ENCODE assay signal across 9 mouse cellular contexts in genomic region chr16:12040935-12041334, GRCm38 (mm10). TPM values are rescaled to one million over a fixed set of nuclear protein-coding genes. Genes with fewer than 3 reads are reported as not detected.
DNase-seq lines count a peak whose midpoint lies in the region; ATAC-seq and TF ChIP-seq lines count a peak whose summit lies in the region.
"Had no signal": no experiment of that assay in that cellular context is flagged by ENCODE, and none has a peak within 500 bp of the region (broad histone marks: within the 10 kb centered on the region; RNA-seq: fewer than 3 reads in every experiment).

No protein-coding gene starts in this region.

- no peak for TF ChIP-seq POLR2A in kidney, adult 2 months (IDR thresholded peaks at IDR 0.05; ENCODE audit: low read depth, low read length)
- TF ChIP-seq POLR2A in brain, embryonic 14.5 days (IDR thresholded peaks at IDR 0.05; ENCODE audit: borderline replicate concordance, extremely low read depth, insufficient read depth, insufficient read length, poor library complexity, severe bottlenecking): no peak

- no peaks in the 10 kb centered on the region for H3K9me3 ChIP-seq in kidney, embryonic 14.5 days (ENCODE audit: control insufficient read depth, low read length)
- H3K9me3 ChIP-seq in stomach, embryonic 16.5 days (replicated peaks; ENCODE audit: control insufficient read depth, low read length): no peaks in the 10 kb centered on the region
- H3K9me3 ChIP-seq: G1E had no signal

- no peak overlapping the region for H3K4me3 ChIP-seq in kidney, adult 2 months (ENCODE audit: insufficient read depth, low read depth, low read length)
- no peak overlapping the region for H3K4me3 ChIP-seq in kidney, embryonic 14.5 days (ENCODE audit: low read length)
- no peak overlapping the region for H3K4me3 ChIP-seq in stomach, embryonic 16.5 days (replicated peaks; ENCODE audit: low read length)

- H3K27me3 ChIP-seq in kidney, adult 2 months (replicated peaks; ENCODE audit: control insufficient read depth, insufficient read depth, low read length): no peaks in the 10 kb centered on the region
- H3K27me3 ChIP-seq in kidney, embryonic 14.5 days (ENCODE audit: control insufficient read depth, insufficient read depth, low read length): no peaks in the 10 kb centered on the region
- no peaks in the 10 kb centered on the region for H3K27me3 ChIP-seq in stomach, embryonic 16.5 days (ENCODE audit: control insufficient read depth, insufficient read depth, low read length)

- H3K9ac ChIP-seq in kidney, embryonic 14.5 days (ENCODE audit: low read depth, low read length): no peak overlapping the region
- H3K9ac ChIP-seq in stomach, embryonic 16.5 days (ENCODE audit: low read length): no peak overlapping the region

- H3K27ac ChIP-seq in kidney, adult 2 months (ENCODE audit: insufficient read depth, low read depth, low read length): no peak overlapping the region
- no peak overlapping the region for H3K27ac ChIP-seq in kidney, embryonic 14.5 days (ENCODE audit: low read depth, low read length)
- no peak overlapping the region; the same call in 1 of the 2 replicates for H3K27ac ChIP-seq in stomach, embryonic 16.5 days (ENCODE audit: low read length)

- 48% methylated on average over 5 of the region's 5 CpGs for WGBS in kidney, adult 2 months
- 73% methylated on average over 5 of the region's 5 CpGs for WGBS in kidney, embryonic 14.5 days
- 43% methylated on average over 5 of the region's 5 CpGs for WGBS in stomach, embryonic 16.5 days

- H3K4me1 ChIP-seq in kidney, adult 2 months (ENCODE audit: control insufficient read depth, insufficient read depth, low read length): no peaks in the 10 kb centered on the region
- H3K4me1 ChIP-seq in kidney, embryonic 14.5 days (ENCODE audit: control insufficient read depth, insufficient read depth, low read length): no peaks in the 10 kb centered on the region
- 0 out of 2 replicates have a peak, but pooled peaks cover 2% of the 10 kb centered on the region for H3K4me1 ChIP-seq in stomach, embryonic 16.5 days (ENCODE audit: control insufficient read depth, insufficient read depth, low read length)

- DNase-seq in kidney, adult 2 months: peak; percentile 6
- DNase-seq in brain, embryonic 14.5 days (ENCODE audit: low read depth): peak; percentile 95
- peak; percentile 68 for DNase-seq in heart, adult 8-10 months (ENCODE audit: low spot score)
- DNase-seq in kidney, postnatal 4 days: peak; percentile 12 to 31
- peak; percentile 1 for DNase-seq in lung, postnatal 25 days (ENCODE audit: low spot score)
- DNase-seq in embryo, embryonic 9.5 days (ENCODE audit: extremely low spot score): no peak

- H3K36me3 ChIP-seq in kidney, adult 2 months (ENCODE audit: control insufficient read depth, insufficient read depth, low read length): no peaks in the 10 kb centered on the region
- H3K36me3 ChIP-seq in kidney, embryonic 14.5 days (ENCODE audit: control insufficient read depth, insufficient read depth, low read length): no peaks in the 10 kb centered on the region
- H3K36me3 ChIP-seq in stomach, embryonic 16.5 days (ENCODE audit: control insufficient read depth, insufficient read depth, low read length): no peaks in the 10 kb centered on the region
- H3K36me3 ChIP-seq: G1E had no signal

- ATAC-seq in kidney, embryonic 14.5 days (ENCODE audit: low FRiP score, low TSS enrichment): no peak
- peak; percentile 69 for ATAC-seq in stomach, embryonic 16.5 days (ENCODE audit: insufficient read depth, low FRiP score)

- no peak for TF ChIP-seq CTCF in kidney, adult 2 months (conservative IDR thresholded peaks at IDR 0.05; ENCODE audit: insufficient read depth, insufficient read length, low read depth, low read length)
- TF ChIP-seq CTCF in brain, embryonic 14.5 days (IDR thresholded peaks at IDR 0.05; ENCODE audit: borderline replicate concordance, extremely low read depth, insufficient read depth, insufficient read length): no peak

- H3K4me2 ChIP-seq in kidney, embryonic 14.5 days (replicated peaks; ENCODE audit: low read depth, low read length): no peak overlapping the region
- H3K4me2 ChIP-seq in stomach, embryonic 16.5 days (ENCODE audit: low read depth, low read length): no peak overlapping the region

RNA-seq across cellular contexts. Expression of gene Shisa9, which starts 57.0 kb away (rescaled TPM):
- polyA plus RNA-seq in kidney, adult 2 months (2012; rRNA removed): 0.14 and 0.20 TPM in 2 replicates
- 1.0 and 1.2 TPM in 2 replicates for polyA plus RNA-seq in kidney, embryonic 14.5 days (2014; fragmentation: Nextera tagmentation; extraction: Ambion mirVana)
- polyA plus RNA-seq in brain, embryonic 14.5 days (2012; rRNA removed): 13.2 and 18.3 TPM in 2 replicates
- total RNA-seq in heart, adult 8-10 months (2022): under 1 TPM in 3 of 4 experiments, not detected in 1; 0.14 to 0.37 (median 0.19) TPM
- polyA plus RNA-seq in stomach, embryonic 16.5 days (2015; fragmentation: Nextera tagmentation; extraction: Ambion mirVana): 0.70 and 0.83 TPM in 2 replicates
- polyA plus RNA-seq: G1E had no signal
